Mouse (Mus musculus) adrenal gland, adult 2 months (tissue): ENCODE data around the gene Ltv1. TPM values are rescaled to one million over a fixed set of nuclear protein-coding genes. Genes with fewer than 3 reads are reported as not detected.

Experiments
- DNase-seq: peaks from one replicate; pipeline ENCODE4 v3.0.0; 2021
- long read RNA-seq: library from polyadenylated mRNA; stranded (forward); transcript quantifications from one replicate; pipeline ENCODE4 v2.0.0, GENCODE M21; 2021
- polyA plus RNA-seq: library from polyadenylated mRNA; depleted of rRNA; stranded (reverse); fragments of >200 nt; gene quantifications from 2 replicates; pipeline ENCODE4 v1.2.3, GENCODE M21; 2012; rRNA removed
- total RNA-seq, 2 experiments: library from RNA; stranded (reverse); gene quantifications; 2 replicates each; pipeline ENCODE4 v1.2.3; 2021

Ltv1 gene
- total RNA-seq (10 to 100 TPM; 46.6 to 48.4 TPM), polyA plus RNA-seq (4.8 and 5.6 TPM in 2 replicates)
- long read RNA-seq, transcript Ltv1-201 (11 exons, 2,297 nt): major isoform, 32 of 34 reads
- long read RNA-seq, partial matches to known transcripts: 0 of 34 reads
- long read RNA-seq, other reads (novel, unspliced or antisense): 2 of 34 reads

DNA sequence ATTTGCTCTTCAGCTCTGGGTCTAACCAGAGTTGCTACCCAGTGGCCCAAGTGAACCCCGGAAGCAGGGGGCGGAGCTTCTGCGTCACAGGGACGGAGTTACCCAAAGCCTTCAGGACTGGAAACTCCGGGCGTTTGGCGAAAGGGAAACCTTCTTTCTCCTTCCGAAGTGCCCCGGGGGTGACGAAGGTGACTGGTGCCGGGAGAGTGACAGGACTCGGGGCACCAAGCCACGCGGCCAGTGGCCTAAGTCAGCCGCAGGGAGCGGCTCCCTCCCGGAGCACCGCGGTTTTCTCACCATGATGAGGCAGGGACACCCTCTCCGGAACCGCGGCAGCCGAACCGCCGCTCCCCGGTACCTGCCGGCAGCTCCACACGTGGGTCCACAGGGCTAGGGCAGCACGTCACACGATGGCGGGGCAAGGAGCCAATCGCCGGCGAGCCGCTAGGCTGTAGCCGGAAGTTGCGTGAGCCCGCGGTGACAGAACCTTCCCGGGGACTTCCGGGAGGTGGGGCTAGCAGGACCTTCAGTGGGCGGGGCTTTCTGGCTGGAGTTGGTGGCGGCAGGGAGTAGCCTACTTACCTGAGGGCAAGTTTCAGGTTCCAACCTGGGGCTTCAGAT lies at the start of gene Ltv1:
Gene Ltv1, minus strand, starts transcription at position 438 of the 621 bp plus-strand sequence.
- peak; percentile 97 for DNase-seq

DNA sequence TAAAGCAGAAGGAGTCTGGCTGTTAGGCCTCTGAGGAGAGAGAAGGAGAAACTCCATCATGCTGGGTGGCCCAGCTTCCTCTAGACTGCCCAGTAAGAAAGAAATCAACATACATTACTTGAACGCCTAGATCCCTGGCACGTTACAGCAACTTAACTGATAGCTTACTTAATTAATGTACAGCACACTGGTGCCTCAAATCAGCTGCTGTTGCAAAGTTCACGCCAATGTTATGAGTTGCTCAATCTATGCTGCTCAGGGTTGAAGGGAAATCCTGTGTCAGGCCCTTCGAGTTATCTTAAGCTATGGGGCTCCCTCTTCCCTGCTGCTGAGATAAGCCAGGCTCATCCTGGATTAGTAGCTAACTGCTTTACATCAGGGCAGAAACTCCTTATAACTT lies 47.5 kb upstream of the Ltv1 start:
- DNase-seq: no peak

DNA sequence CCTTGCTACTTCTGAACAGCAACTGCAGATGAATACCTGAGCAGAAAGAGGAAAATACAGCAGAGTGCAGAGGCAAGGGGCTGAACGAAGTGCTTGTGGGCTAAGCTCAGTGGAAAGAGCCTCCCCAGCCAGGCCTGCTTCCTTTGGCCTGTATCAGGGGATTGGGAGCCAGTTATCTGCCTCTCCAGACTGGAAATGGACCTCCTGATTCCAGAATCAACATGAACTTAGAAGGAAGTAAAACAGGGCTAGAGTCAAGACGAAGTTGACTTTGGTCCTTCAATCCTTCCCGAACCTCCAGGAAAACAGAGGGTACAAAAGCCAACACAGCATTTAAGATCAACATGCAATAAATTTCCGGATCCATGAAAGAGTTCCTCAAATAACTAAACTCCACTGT lies 45.2 kb upstream of the Ltv1 start:
- DNase-seq: no peak

GRCm38 (mm10) chr10:13236866-13237265 lies 43.9 kb upstream of the Ltv1 start:
- no peak for DNase-seq

DNA sequence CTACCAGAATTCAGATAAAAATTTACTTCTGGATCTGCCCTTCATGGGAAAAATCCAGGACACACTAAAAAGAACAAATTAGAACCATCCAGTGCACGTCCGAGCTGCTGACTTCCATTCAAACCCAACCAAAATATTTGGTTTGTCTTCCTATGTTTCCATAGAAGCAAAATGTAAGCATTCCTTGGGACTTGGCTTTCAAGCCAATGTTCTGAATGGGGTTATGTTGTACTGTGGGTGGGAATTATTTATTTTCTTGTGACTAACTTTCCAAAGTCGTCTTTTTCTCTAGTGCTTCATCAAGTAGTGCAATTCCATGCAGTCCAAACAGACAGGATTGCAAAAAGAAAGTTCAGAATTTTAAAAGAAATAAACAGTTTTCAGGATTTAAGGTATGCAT lies 41.5 kb upstream of the Ltv1 start:
- no peak for DNase-seq

- DNase-seq: no peak
Observed at GRCm38 (mm10) chr10:13233941-13234340, 41.0 kb upstream of the Ltv1 start.

DNA sequence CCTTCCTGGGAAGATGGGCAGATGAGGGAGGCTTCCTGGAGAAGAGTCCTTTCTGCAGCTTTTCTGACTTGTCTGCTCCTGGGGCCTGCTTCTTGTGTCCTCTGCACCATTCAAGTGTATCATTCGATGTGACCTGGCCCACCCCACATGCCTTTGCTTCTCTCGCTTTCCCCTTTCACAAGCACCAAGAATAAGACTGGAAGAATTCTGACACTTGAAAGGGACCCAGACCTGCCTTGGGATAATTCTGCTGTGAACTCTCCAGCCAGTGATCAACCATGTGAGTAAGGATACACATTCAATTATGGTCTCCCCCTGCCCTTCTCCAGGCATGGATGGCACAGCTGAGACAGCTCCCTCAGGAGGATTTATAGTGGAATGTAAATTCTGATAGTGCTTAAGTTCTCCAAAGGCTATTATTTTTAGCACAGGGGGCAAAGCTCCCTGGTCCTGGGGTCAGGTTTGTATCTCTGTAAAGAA lies 40.2 kb upstream of the Ltv1 start:
- no peak for DNase-seq

GRCm38 (mm10) chr10:13232443-13233142 lies 39.6 kb upstream of the Ltv1 start:
- DNase-seq: no peak

DNA sequence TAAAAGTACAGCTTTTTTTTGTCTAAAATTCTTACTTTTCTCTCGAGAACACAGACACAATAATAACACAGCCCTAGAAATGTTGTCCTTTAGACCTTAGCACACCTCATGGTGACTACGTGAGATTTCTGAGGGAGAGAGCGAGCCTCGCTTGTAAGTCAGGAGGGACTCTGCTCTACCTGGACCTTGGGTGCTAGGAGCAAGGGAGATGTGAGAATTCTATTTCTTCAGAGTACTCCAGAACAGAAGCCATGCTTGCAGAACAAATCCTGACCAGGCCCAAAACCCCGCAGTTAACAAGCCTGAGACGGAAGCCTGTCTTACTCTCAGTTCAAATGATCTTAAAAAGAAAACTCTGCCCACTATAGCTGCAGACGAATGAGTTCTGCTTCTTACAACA lies 37.7 kb upstream of the Ltv1 start:
- DNase-seq: no peak

- no peak for DNase-seq
Observed at GRCm38 (mm10) chr10:13225377-13226063, 32.6 kb upstream of the Ltv1 start.

- DNase-seq: no peak
Observed at GRCm38 (mm10) chr10:13222135-13222534, 29.2 kb upstream of the Ltv1 start.

DNA sequence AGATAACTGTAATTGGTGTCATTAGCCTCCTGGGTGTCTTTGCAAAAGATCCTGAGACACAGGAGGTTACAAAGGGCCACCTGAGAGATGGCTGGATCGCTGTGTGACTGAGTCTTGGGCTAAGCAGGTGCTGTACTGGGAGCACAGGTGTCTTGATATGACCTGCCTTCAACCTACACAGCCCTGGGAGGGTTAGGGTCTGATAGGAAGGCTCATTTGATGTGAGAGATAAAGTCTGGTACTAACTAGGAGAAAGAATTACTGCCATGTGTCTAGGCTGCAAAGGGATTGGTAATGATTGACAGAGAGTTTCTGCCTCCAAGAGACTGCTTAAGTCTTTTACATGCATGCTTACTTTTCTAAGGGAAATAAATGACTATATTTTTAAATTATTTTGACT lies 27.1 kb upstream of the Ltv1 start:
- DNase-seq: no peak

GRCm38 (mm10) chr10:13213956-13214355 lies 21.0 kb upstream of the Ltv1 start:
- no peak for DNase-seq

GRCm38 (mm10) chr10:13212829-13213228 lies 19.9 kb upstream of the Ltv1 start:
- no peak for DNase-seq

DNA sequence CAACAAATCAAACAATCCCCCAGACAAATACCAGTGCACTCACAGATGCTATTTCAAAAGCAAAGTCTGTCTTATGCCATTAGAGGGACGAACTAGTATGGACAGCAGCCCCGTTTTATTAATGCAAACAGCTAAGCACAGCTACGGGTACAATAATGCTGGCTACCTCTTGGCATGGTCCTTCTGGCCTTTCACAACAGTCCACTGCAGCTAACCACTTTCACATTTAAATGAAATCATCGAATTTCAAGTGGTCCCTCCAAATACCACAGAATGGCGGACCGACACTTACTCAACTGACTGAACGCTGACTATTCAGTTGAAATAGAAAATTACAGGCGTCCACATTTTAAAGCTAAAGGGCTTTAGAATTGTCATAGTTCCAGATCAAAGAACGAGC lies 19.4 kb upstream of the Ltv1 start:
- no peak for DNase-seq

DNA sequence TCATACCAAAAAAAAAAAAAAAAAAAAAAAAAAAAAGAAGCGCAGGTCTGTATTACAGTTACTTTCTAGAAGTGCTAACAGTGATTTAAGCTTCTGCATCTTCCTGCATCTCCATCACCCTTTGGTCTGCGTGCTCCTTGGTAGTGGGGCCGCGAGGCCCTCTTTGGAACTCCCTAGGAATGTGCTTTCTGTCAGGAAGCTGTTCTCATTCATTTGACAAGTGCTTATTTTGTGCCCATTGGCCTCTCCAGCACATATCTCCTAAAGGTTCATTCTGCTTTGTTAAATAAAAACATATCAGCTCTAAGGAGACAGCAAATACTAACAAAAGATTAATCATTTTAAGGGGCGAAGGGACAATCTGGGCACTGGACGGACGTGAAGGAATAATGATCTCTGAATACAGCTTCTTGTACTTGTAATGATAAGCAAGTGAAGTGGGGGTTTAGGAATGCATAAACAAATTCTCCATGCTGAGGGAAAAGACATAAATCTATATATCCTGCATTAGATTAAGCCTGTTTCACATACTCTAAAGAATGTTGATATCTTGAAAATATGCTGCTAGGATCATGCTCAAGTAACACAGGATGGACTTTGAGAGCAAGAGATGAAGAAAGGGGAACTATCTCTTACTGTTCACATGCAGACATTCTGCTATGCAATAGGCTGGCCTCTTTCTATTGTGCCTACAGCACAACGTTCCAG lies 17.1 kb upstream of the Ltv1 start:
- DNase-seq: no peak

- DNase-seq: no peak
Observed at GRCm38 (mm10) chr10:13209506-13209905, 16.5 kb upstream of the Ltv1 start.

DNA sequence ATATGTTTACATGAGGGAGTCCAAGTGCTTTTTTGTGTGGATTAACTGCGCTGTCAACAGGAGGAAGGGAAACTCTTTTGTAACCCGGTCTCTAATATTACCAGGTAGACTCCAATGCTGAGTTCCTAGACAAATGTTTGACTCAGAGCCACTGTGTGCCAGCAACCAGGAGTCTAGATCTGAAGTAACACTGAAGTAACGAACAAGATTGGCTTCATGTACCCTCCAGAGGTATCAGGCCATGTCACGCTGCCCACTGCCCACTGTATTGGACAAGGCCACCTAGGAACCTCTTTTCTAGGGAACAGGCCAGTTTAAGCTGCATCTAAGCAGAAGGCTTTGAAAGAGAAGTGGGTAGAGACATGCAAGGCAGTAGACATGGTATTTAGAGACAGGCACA lies 16.1 kb upstream of the Ltv1 start:
- no peak for DNase-seq

- no peak for DNase-seq
Observed at GRCm38 (mm10) chr10:13201741-13202293, 8.8 kb upstream of the Ltv1 start.

DNA sequence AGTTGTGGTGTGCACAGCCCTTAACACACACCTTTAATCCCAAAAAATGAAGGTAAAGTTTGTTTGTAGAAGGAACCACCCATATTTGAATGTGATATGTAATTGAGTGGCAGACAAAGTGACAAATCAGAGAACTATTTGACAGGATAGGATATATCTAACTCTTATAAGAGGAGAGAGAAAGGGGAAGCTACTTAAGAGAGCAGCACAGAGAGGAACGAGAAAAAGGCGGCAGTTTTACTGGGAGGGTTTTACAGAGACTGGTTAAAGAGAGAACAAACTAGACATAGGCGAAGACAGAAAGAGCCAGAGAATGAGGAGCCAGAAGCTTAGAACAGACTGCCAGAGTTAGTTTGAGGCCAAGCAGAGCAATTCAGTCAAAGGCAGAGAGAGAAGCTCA lies 7.9 kb upstream of the Ltv1 start:
- no peak for DNase-seq

GRCm38 (mm10) chr10:13199234-13199633 lies 6.3 kb upstream of the Ltv1 start:
- DNase-seq: no peak
